Mouse (Mus musculus): ENCODE results near the gene Adam11.

DNA sequence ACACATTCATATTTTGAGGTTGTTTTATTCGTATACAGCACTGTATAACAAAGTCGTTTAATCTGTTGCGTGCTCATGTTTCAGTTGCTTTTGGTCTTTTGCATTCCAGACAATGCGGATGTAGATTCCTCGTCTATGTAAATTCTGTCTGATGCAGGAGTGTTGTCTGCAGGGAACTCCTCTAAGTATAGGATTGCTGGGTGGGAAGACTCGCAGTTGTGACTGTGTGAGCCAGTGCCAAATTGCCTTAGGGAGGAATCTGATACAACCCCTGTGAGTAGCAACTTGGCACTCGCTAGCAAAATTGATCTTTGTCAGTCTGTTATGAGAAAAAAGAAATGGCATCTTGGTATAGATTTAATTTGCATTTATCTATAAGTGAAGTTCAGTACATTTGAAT, 45.1 kb upstream of the Adam11 start:
- TF ChIP-seq CTCF (IDR thresholded peaks at IDR 0.05) (no peak), EP300 (IDR thresholded peaks at IDR 0.05) (no peak)

Data from lung, postnatal 0 days (tissue).